In the genomic region with DNA sequence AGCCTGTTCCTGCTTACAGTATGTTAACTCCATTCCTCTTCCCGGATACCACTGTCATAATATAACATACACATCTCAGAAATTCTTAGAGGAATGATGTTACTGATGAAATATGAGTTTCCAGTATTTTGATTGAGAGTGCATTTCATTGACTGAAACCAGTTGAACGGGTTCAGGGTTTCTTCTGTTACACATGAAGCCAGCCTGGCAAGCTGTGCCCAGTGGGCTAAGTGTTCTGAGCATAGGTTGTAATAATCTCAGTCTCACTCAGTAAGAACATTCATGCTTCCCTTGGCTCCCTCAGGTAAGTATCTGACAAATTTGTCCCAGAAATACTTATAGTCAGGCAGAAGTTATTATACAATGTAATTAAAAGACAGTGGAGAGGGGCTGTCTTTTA, we compare ENCODE assay signal across 32 mouse cellular contexts. TPM values are rescaled to one million over a fixed set of nuclear protein-coding genes. Genes with fewer than 3 reads are reported as not detected.
DNase-seq lines count a peak whose midpoint lies in the region; ATAC-seq and TF ChIP-seq lines count a peak whose summit lies in the region.
"Had no signal": no experiment of that assay in that cellular context is flagged by ENCODE, and none has a peak within 500 bp of the region (broad histone marks: within the 10 kb centered on the region; RNA-seq: fewer than 3 reads in every experiment).

No protein-coding gene starts in this region.

- no peak for TF ChIP-seq POLR2A in lung, adult 2 months (IDR thresholded peaks at IDR 0.05; ENCODE audit: borderline replicate concordance, extremely low read depth, low read depth, low read length)

- no peak; the same call in 1 of the 2 replicates for ATAC-seq in embryonic facial prominence, embryonic 14.5 days (ENCODE audit: low read depth)
- peak; percentile 72 for ATAC-seq in lung, embryonic 16.5 days (ENCODE audit: low read depth)
- ATAC-seq: forebrain, embryonic 15.5 days; Patski had no signal

- no peaks in the 10 kb centered on the region for H3K9me3 ChIP-seq in embryonic facial prominence, embryonic 14.5 days (ENCODE audit: control insufficient read depth, low read length)
- H3K9me3 ChIP-seq in embryonic facial prominence, embryonic 10.5 days, result no peaks in the 10 kb centered on the region
- H3K9me3 ChIP-seq in lung, embryonic 16.5 days (ENCODE audit: control insufficient read depth, low read length), result no peaks in the 10 kb centered on the region
- H3K9me3 ChIP-seq: embryonic facial prominence, embryonic 15.5 days; forebrain, embryonic 15.5 days; G1E; hindbrain, embryonic 15.5 days had no signal

- H3K27ac ChIP-seq in embryonic facial prominence, embryonic 14.5 days (replicated peaks; ENCODE audit: low read depth, low read length), result no peak overlapping the region
- H3K27ac ChIP-seq in embryonic facial prominence, embryonic 10.5 days (replicated peaks), result no peak overlapping the region
- H3K27ac ChIP-seq in lung, embryonic 16.5 days (ENCODE audit: low read length), result peak overlapping the region; percentile 48
- H3K27ac ChIP-seq: embryonic facial prominence, embryonic 15.5 days; forebrain, embryonic 12.5 days; forebrain, embryonic 15.5 days; hindbrain, embryonic 12.5 days; hindbrain, embryonic 15.5 days had no signal

- no peak for TF ChIP-seq CTCF in lung, adult 2 months (IDR thresholded peaks at IDR 0.05; ENCODE audit: insufficient read depth, low read length)

- no peak overlapping the region for H3K4me3 ChIP-seq in embryonic facial prominence, embryonic 14.5 days (ENCODE audit: low read depth, low read length)
- H3K4me3 ChIP-seq in embryonic facial prominence, embryonic 10.5 days, result no peak overlapping the region
- no peak overlapping the region for H3K4me3 ChIP-seq in lung, embryonic 16.5 days (ENCODE audit: low read length)
- H3K4me3 ChIP-seq in lung, adult 2 months (replicated peaks; ENCODE audit: extremely low read depth, low read depth, low read length), result no peak overlapping the region
- H3K4me3 ChIP-seq: embryonic facial prominence, embryonic 15.5 days; forebrain, embryonic 12.5 days; forebrain, embryonic 15.5 days; hindbrain, embryonic 12.5 days; hindbrain, embryonic 15.5 days had no signal

- DNase-seq in embryonic facial prominence, embryonic 14.5 days (ENCODE audit: low spot score), result peak; percentile 62
- DNase-seq in embryonic facial prominence, embryonic 10.5 days (ENCODE audit: low spot score), result no peak
- no peak for DNase-seq in lung, adult 2 months
- peak; percentile 64 for DNase-seq in fat pad, adult 2 months (ENCODE audit: extremely low read depth, low read depth, low spot score)
- DNase-seq in lung, postnatal 36 days, result peak; percentile 54
- no peak for DNase-seq in layer of hippocampus, adult 8-10 months (ENCODE audit: low spot score in 2 of 2)
- DNase-seq in embryo, embryonic 9.5 days (ENCODE audit: extremely low spot score), result no peak
- DNase-seq: adrenal gland, postnatal 10 days; cerebellum, adult 11 months; cerebellum, adult 2 months; cerebellum, adult 9-11 months; cerebellum, postnatal 25 days; gastrocnemius, postnatal 10 days; gastrocnemius, postnatal 36 days had no signal

- H3K36me3 ChIP-seq in embryonic facial prominence, embryonic 14.5 days (ENCODE audit: control insufficient read depth, insufficient read depth, low read length), result no peaks in the 10 kb centered on the region
- no peaks in the 10 kb centered on the region for H3K36me3 ChIP-seq in embryonic facial prominence, embryonic 10.5 days (replicated peaks)
- no peaks in the 10 kb centered on the region for H3K36me3 ChIP-seq in lung, embryonic 16.5 days (ENCODE audit: control insufficient read depth, insufficient read depth, low read length)
- H3K36me3 ChIP-seq: embryonic facial prominence, embryonic 15.5 days; forebrain, embryonic 12.5 days; forebrain, embryonic 15.5 days; G1E; hindbrain, embryonic 12.5 days; hindbrain, embryonic 15.5 days had no signal

- H3K27me3 ChIP-seq in embryonic facial prominence, embryonic 14.5 days (replicated peaks; ENCODE audit: control insufficient read depth, insufficient read depth, low read length), result no peaks in the 10 kb centered on the region
- no peaks in the 10 kb centered on the region for H3K27me3 ChIP-seq in embryonic facial prominence, embryonic 10.5 days (replicated peaks; ENCODE audit: low read depth, poor library complexity, severe bottlenecking)
- H3K27me3 ChIP-seq in lung, embryonic 16.5 days (ENCODE audit: control insufficient read depth, insufficient read depth, low read depth, low read length), result no peaks in the 10 kb centered on the region
- H3K27me3 ChIP-seq: embryonic facial prominence, embryonic 15.5 days; forebrain, embryonic 12.5 days; forebrain, embryonic 15.5 days; hindbrain, embryonic 12.5 days; hindbrain, embryonic 15.5 days; Patski had no signal

- WGBS in embryonic facial prominence, embryonic 14.5 days, result 76% methylated on average over 2 of the region's 2 CpGs
- 83% methylated on average over 2 of the region's 2 CpGs for WGBS in embryonic facial prominence, embryonic 10.5 days
- WGBS in lung, embryonic 16.5 days, result 70% methylated on average over 2 of the region's 2 CpGs
- 67% methylated on average over 2 of the region's 2 CpGs for WGBS in lung, adult 2 months

- H3K9ac ChIP-seq in embryonic facial prominence, embryonic 14.5 days (ENCODE audit: low read depth, low read length), result no peak overlapping the region
- H3K9ac ChIP-seq in lung, embryonic 16.5 days (ENCODE audit: low read length), result no peak overlapping the region
- H3K9ac ChIP-seq: embryonic facial prominence, embryonic 15.5 days; forebrain, embryonic 12.5 days; forebrain, embryonic 15.5 days; hindbrain, embryonic 12.5 days; hindbrain, embryonic 15.5 days had no signal

- no peak overlapping the region for H3K4me2 ChIP-seq in embryonic facial prominence, embryonic 14.5 days (ENCODE audit: low read depth, low read length)
- H3K4me2 ChIP-seq in lung, embryonic 16.5 days (ENCODE audit: low read depth, low read length), result peak overlapping the region; percentile 6; the same call in 1 of the 2 replicates
- H3K4me2 ChIP-seq: embryonic facial prominence, embryonic 15.5 days; forebrain, embryonic 12.5 days; forebrain, embryonic 15.5 days; heart, embryonic 11.5 days; hindbrain, embryonic 12.5 days; hindbrain, embryonic 15.5 days had no signal

- no peaks in the 10 kb centered on the region for H3K4me1 ChIP-seq in embryonic facial prominence, embryonic 14.5 days (ENCODE audit: control insufficient read depth, insufficient read depth, low read length)
- no peaks in the 10 kb centered on the region for H3K4me1 ChIP-seq in embryonic facial prominence, embryonic 10.5 days
- no peaks in the 10 kb centered on the region for H3K4me1 ChIP-seq in lung, embryonic 16.5 days (replicated peaks; ENCODE audit: control insufficient read depth, insufficient read depth, low read length)
- H3K4me1 ChIP-seq in lung, adult 2 months (ENCODE audit: control insufficient read depth, insufficient read depth, low read length), result 0 out of 2 replicates have a peak, but pooled peaks cover 2% of the 10 kb centered on the region
- H3K4me1 ChIP-seq: embryonic facial prominence, embryonic 15.5 days; forebrain, embryonic 12.5 days; forebrain, embryonic 15.5 days; hindbrain, embryonic 12.5 days; hindbrain, embryonic 15.5 days had no signal

RNA-seq across cellular contexts. Expression of gene Ankub1, which starts 18.5 kb away (rescaled TPM):
- polyA plus RNA-seq in embryonic facial prominence, embryonic 14.5 days (2014; fragmentation: Nextera tagmentation; extraction: Ambion mirVana), result 0.14 TPM in 1 of 2 replicates, not detected in the other
- polyA plus RNA-seq in embryonic facial prominence, embryonic 10.5 days (2016; fragmentation: Nextera tagmentation; extraction: Ambion mirVana), result 0.12 and 0.24 TPM in 2 replicates
- polyA plus RNA-seq in lung, embryonic 16.5 days (2015; fragmentation: Nextera tagmentation; extraction: Ambion mirVana), result 0.19 and 0.30 TPM in 2 replicates
- 0.26 and 0.51 TPM in 2 replicates for polyA plus RNA-seq in lung, adult 2 months (2012; rRNA removed)
- 1 to 10 TPM; 1.9 to 4.3 (median 3.4) TPM for total RNA-seq in layer of hippocampus, adult 8-10 months (2022)
- total RNA-seq: adrenal gland, adult 18-20 months; adrenal gland, postnatal 10 days; adrenal gland, postnatal 36 days; common myeloid progenitor, adult 5-6 weeks; gastrocnemius, adult 18-20 months; gastrocnemius, postnatal 10 days; gastrocnemius, postnatal 36 days; heart, adult 8-10 months; heart, postnatal 25 days; hematopoietic stem cell, adult 5-6 weeks had no signal
- polyA plus RNA-seq: forebrain, embryonic 15.5 days; G1E; heart, embryonic 14.5 days; heart, postnatal 0 days; Patski had no signal

RNA-seq across cellular contexts. Expression of gene Commd2, which starts 22.6 kb away (rescaled TPM):
- 81.6 and 84.7 TPM in 2 replicates for polyA plus RNA-seq in embryonic facial prominence, embryonic 14.5 days (2014; fragmentation: Nextera tagmentation; extraction: Ambion mirVana)
- polyA plus RNA-seq in embryonic facial prominence, embryonic 10.5 days (2016; fragmentation: Nextera tagmentation; extraction: Ambion mirVana), result 96.5 and 99.4 TPM in 2 replicates
- 91.1 and 96.8 TPM in 2 replicates for polyA plus RNA-seq in lung, embryonic 16.5 days (2015; fragmentation: Nextera tagmentation; extraction: Ambion mirVana)
- polyA plus RNA-seq in lung, adult 2 months (2012; rRNA removed), result 19.5 and 23.1 TPM in 2 replicates
- total RNA-seq in layer of hippocampus, adult 8-10 months (2022), result 10 to 100 TPM; 20.3 to 23.4 (median 22.1) TPM

Comparison
In these comparisons a context has a peak if more than half of its experiments do, and no peak if none do; other contexts are left out.
1. DNase-seq: peak in embryonic facial prominence, embryonic 14.5 days (single experiment), fat pad, adult 2 months (single experiment) and lung, postnatal 36 days (single experiment); none in embryonic facial prominence, embryonic 10.5 days (single experiment), lung, adult 2 months (single experiment), layer of hippocampus, adult 8-10 months (0 of 2) and embryo, embryonic 9.5 days (single experiment).